Mouse (Mus musculus): ENCODE data around the gene Fam187a. TPM values are rescaled to one million over a fixed set of nuclear protein-coding genes. Genes with fewer than 3 reads are reported as not detected.

Fam187a gene
- total RNA-seq, 2 experiments from 2014 or later = not detected

Other genes with a start within 250 kb of the Fam187a start
- not detected in 2 replicates for gene Meioc, start 221.5 kb upstream of the Fam187a start, total RNA-seq (2014; fragmentation: Nextera tagmentation)
- gene Meioc, start 221.5 kb upstream of the Fam187a start, total RNA-seq (2017) = not detected in 2 replicates
- 20.5 and 21.0 TPM in 2 replicates for gene Ccdc43, start 187.4 kb upstream of the Fam187a start, total RNA-seq (2014; fragmentation: Nextera tagmentation)
- gene Ccdc43, start 187.4 kb upstream of the Fam187a start, total RNA-seq (2017) = 38.7 and 42.4 TPM in 2 replicates
- gene Adam11, start 123.7 kb upstream of the Fam187a start, total RNA-seq (2014; fragmentation: Nextera tagmentation) = 0.28 and 3.0 TPM in 2 replicates
- gene Adam11, start 123.7 kb upstream of the Fam187a start, total RNA-seq (2017) = 0.14 and 0.15 TPM in 2 replicates
- gene Gjc1, start 65.5 kb upstream of the Fam187a start, total RNA-seq (2014; fragmentation: Nextera tagmentation) = not detected in 2 replicates
- not detected in 2 replicates for gene Gjc1, start 65.5 kb upstream of the Fam187a start, total RNA-seq (2017)
- gene Higd1b, start 49.3 kb upstream of the Fam187a start, total RNA-seq (2014; fragmentation: Nextera tagmentation) = not detected in 2 replicates
- not detected in 2 replicates for gene Higd1b, start 49.3 kb upstream of the Fam187a start, total RNA-seq (2017)
- gene Eftud2, start 4.2 kb upstream of the Fam187a start, total RNA-seq (2014; fragmentation: Nextera tagmentation) = 335 and 342 TPM in 2 replicates
- 171 and 175 TPM in 2 replicates for gene Eftud2, start 4.2 kb upstream of the Fam187a start, total RNA-seq (2017)
- gene Ccdc103, start 4.0 kb upstream of the Fam187a start, total RNA-seq (2014; fragmentation: Nextera tagmentation) = 2.0 TPM in 1 of 2 replicates, not detected in the other
- gene Ccdc103, start 4.0 kb upstream of the Fam187a start, total RNA-seq (2017) = not detected in 2 replicates
- 0.40 and 1.1 TPM in 2 replicates for gene Gfap, start 15.7 kb downstream of the Fam187a start, total RNA-seq (2014; fragmentation: Nextera tagmentation)
- gene Gfap, start 15.7 kb downstream of the Fam187a start, total RNA-seq (2017) = 0.08 and 1.5 TPM in 2 replicates
- 26.7 and 29.3 TPM in 2 replicates for gene Kif18b, start 40.0 kb downstream of the Fam187a start, total RNA-seq (2014; fragmentation: Nextera tagmentation)
- 11.4 and 14.5 TPM in 2 replicates for gene Kif18b, start 40.0 kb downstream of the Fam187a start, total RNA-seq (2017)
- gene C1ql1, start 61.5 kb downstream of the Fam187a start, total RNA-seq (2014; fragmentation: Nextera tagmentation) = not detected in 2 replicates
- gene C1ql1, start 61.5 kb downstream of the Fam187a start, total RNA-seq (2017) = not detected in 2 replicates
- 33.2 and 36.9 TPM in 2 replicates for gene Nmt1, start 143.0 kb downstream of the Fam187a start, total RNA-seq (2014; fragmentation: Nextera tagmentation)
- 37.6 and 42.0 TPM in 2 replicates for gene Nmt1, start 143.0 kb downstream of the Fam187a start, total RNA-seq (2017)
- 24.5 and 40.3 TPM in 2 replicates for gene Dcakd, start 143.2 kb downstream of the Fam187a start, total RNA-seq (2014; fragmentation: Nextera tagmentation)
- 4.0 and 9.3 TPM in 2 replicates for gene Dcakd, start 143.2 kb downstream of the Fam187a start, total RNA-seq (2017)
- not detected in 2 replicates for gene Plcd3, start 216.5 kb downstream of the Fam187a start, total RNA-seq (2014; fragmentation: Nextera tagmentation)
- gene Plcd3, start 216.5 kb downstream of the Fam187a start, total RNA-seq (2017) = not detected in 2 replicates
- 6.8 and 15.5 TPM in 2 replicates for gene Acbd4, start 216.5 kb downstream of the Fam187a start, total RNA-seq (2014; fragmentation: Nextera tagmentation)
- 10.8 and 11.4 TPM in 2 replicates for gene Acbd4, start 216.5 kb downstream of the Fam187a start, total RNA-seq (2017)
- 10.5 and 15.5 TPM in 2 replicates for gene Hexim1, start 231.1 kb downstream of the Fam187a start, total RNA-seq (2014; fragmentation: Nextera tagmentation)
- 22.8 and 32.0 TPM in 2 replicates for gene Hexim1, start 231.1 kb downstream of the Fam187a start, total RNA-seq (2017)
- gene Hexim2, start 247.3 kb downstream of the Fam187a start, total RNA-seq (2014; fragmentation: Nextera tagmentation) = 4.1 and 12.1 TPM in 2 replicates
- gene Hexim2, start 247.3 kb downstream of the Fam187a start, total RNA-seq (2017) = 1.6 and 7.8 TPM in 2 replicates